Mouse (Mus musculus) hindbrain, embryonic 13.5 days (tissue): ENCODE measurements around the gene Med22. TPM values are rescaled to one million over a fixed set of nuclear protein-coding genes. Genes with fewer than 3 reads are reported as not detected.

Experiments
- ATAC-seq: fragments of 200-750 bp; cut with Nextera tagmentation; 2 replicates; pipeline ENCODE4 v1.8.0; 2017; ENCODE audit warnings: moderate TSS enrichment; ENCODE audit not compliant: low FRiP score
- H3K27ac ChIP-seq: fragments of 300-500 bp; sonication (generic); 2 replicates; pipeline ENCODE4 v1.5.1; 2015; ENCODE audit warnings: inconsistent platforms, mild to moderate bottlenecking, moderate library complexity
- H3K27me3 ChIP-seq: fragments of 300-500 bp; sonication (generic); 2 replicates; pipeline ENCODE4 v1.6.1; 2015; ENCODE audit warnings: mild to moderate bottlenecking, inconsistent platforms
- H3K36me3 ChIP-seq: fragments of 300-500 bp; sonication (generic); 2 replicates; pipeline ENCODE4 v1.6.1; 2015; ENCODE audit warnings: mild to moderate bottlenecking, inconsistent platforms
- H3K4me1 ChIP-seq: fragments of 300-500 bp; sonication (generic); replicated peaks from 2 replicates; pipeline ENCODE4 v1.6.1; 2015; ENCODE audit warnings: inconsistent platforms
- H3K4me2 ChIP-seq: fragments of 300-500 bp; sonication (generic); 2 replicates; pipeline ENCODE4 v1.6.1; 2015; ENCODE audit warnings: inconsistent platforms, mild to moderate bottlenecking, moderate library complexity
- H3K4me3 ChIP-seq: fragments of 300-500 bp; sonication (generic); 2 replicates; pipeline ENCODE4 v1.5.1; 2015; ENCODE audit warnings: mild to moderate bottlenecking, inconsistent platforms
- H3K9ac ChIP-seq: fragments of 300-500 bp; sonication (generic); 2 replicates; pipeline ENCODE4 v1.6.1; 2015; ENCODE audit warnings: mild to moderate bottlenecking, inconsistent platforms
- H3K9me3 ChIP-seq: fragments of 300-500 bp; sonication (generic); 2 replicates; pipeline ENCODE4 v1.6.1; 2016; ENCODE audit warnings: inconsistent platforms
- WGBS: fragments of 180-500 bp; shearing (Covaris S2); methylation state at CpG from one replicate; pipeline ENCODE4 v1.1.7; 2015; 5-methylcytosine and 5-hydroxymethylcytosine counted together
- polyA plus RNA-seq: library from polyadenylated mRNA; unstranded; fragments of >200 nt; fragmentation: Nextera tagmentation; extraction: Ambion mirVana; gene quantifications from 2 replicates; pipeline ENCODE4 v1.2.1, GENCODE M21; 2015

The Med22 gene
- 139 and 140 TPM in 2 replicates for polyA plus RNA-seq

DNA sequence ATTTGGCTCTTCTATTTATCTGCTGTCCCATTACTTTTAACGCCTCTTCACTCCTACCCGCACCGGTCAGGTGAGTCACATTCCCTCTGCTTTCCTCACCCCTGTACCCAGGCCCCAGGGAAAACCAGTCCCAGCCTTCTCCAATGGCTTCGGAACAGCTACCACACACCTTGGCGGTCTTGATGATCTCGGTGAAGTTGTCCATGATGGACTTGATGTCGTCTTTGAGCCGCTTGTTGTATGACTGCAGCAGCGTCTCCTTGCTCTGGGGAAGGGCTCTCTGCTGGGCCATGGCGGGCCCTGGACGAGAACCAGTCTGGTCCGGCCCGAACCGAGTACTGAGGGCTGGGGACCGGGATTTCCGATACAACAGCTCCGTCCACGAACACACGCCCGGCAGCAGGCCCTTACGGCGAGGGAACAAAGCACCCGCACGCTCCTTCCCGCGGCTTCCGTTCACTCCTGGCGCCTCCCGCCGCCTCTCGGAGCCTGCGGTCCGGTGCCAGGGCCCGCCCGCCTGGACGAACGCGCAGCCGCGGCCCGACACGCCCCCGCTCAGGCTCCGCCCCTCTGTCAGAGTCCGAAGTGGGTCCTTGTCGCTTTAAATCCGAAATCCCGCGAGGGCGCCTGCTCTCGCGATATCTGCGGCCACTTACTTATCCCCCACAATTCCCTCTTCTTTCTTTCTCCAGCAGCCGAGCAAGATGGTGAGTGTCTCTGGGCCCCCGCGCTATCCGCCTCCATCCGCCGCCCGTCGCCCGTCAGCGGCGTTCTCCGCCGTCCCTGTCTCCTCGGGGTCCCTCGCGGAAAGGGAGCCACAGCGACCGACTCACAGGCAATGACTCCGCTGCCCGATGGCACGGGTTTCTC, at the start of gene Med22, which contains the start of gene Rpl7a:
Gene Med22 (minus strand): TSS at position 554 of the 870 bp plus-strand sequence.
Gene Rpl7a (plus strand): TSS at position 641 of the 870 bp plus-strand sequence.
- Histone ChIP-seq H3K36me3 (peaks cover 67% of the 10 kb centered on the region), H3K27ac (peak within 1 kb of the TSS; percentile 96), H3K4me2 (peak within 1 kb of the TSS; percentile 100), H3K9me3 (no peaks in the 10 kb centered on the region), H3K27me3 (no peaks in the 10 kb centered on the region), H3K4me1 (peaks cover 55% of the 10 kb centered on the region), H3K4me3 (peak within 1 kb of the TSS; percentile 85), H3K9ac (peak within 1 kb of the TSS; percentile 99)
- peak; percentile 93 for ATAC-seq
- WGBS = under 1% methylated on average over 73 of the region's 74 CpGs

DNA sequence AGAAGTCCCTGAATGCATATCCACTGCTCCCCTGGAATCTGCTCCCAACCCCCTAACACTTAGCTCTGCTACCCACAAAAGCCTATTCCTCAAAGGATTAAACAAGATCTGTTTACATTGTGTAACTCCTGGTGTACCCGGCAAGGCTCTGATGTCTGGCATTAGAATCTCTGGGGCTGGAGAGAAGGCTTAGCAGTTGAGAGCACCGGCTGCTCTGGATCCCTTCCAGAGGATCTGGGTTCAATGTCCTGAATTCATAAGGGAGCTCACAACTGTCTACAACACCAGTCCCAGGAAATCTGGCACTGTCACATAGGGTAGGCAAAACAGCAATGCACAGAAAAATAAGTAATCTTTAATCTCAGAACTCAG, 47.0 kb upstream of the Med22 start:
- Histone ChIP-seq H3K27ac (no peak overlapping the region), H3K4me1 (peaks cover 20% of the 10 kb centered on the region), H3K9me3 (no peaks in the 10 kb centered on the region), H3K36me3 (peaks cover 88% of the 10 kb centered on the region), H3K4me2 (no peak overlapping the region), H3K9ac (no peak overlapping the region), H3K27me3 (no peaks in the 10 kb centered on the region), H3K4me3 (no peak overlapping the region)
- WGBS = 100% methylated on average over 2 of the region's 2 CpGs
- ATAC-seq = no peak

DNA sequence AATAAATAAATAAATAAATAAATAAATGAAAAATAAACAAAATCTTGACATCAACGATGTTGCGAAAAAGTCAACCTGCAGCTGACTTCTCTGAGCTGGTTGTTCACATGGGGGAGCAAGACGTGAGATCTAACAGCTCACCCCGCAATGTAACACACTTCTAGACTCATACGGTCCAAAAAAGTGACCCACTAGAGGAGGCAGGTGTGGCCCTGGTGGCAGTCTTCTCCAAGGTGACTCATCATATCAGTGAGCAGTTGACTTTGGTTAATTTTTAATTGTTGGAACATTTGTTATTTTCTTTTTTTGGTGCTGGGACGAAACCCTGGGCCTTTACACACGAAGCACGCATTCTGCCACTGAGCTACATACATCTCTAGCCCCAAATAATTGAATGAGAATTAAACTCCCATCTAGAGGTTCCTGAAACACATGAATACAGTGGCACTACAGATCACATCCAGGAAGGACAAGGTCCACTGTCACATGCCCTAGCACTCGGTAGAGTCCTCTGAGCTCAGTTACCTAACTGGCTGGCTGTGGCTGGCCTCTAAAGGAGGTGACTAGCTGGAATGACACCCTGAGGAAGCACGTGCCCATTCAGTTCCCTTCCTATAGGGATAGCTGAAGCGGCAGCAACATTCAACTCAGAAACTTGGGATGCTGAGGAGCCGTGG, 46.5 kb upstream of the Med22 start:
- Histone ChIP-seq H3K9me3 (no peaks in the 10 kb centered on the region), H3K4me2 (no peak overlapping the region), H3K4me3 (no peak overlapping the region), H3K9ac (no peak overlapping the region), H3K27me3 (no peaks in the 10 kb centered on the region), H3K27ac (no peak overlapping the region), H3K36me3 (peaks cover 89% of the 10 kb centered on the region), H3K4me1 (peaks cover 15% of the 10 kb centered on the region)
- 93% methylated on average over 12 of the region's 12 CpGs for WGBS
- ATAC-seq = no peak

- 96% methylated on average over 2 of the region's 2 CpGs for WGBS
- no peaks in the 10 kb centered on the region for H3K9me3 ChIP-seq
- H3K4me1 ChIP-seq = no peaks in the 10 kb centered on the region
- H3K27me3 ChIP-seq = no peaks in the 10 kb centered on the region
- H3K9ac ChIP-seq = no peak overlapping the region
- no peak for ATAC-seq
- no peak overlapping the region for H3K4me2 ChIP-seq
- no peak overlapping the region for H3K4me3 ChIP-seq
- peaks cover 94% of the 10 kb centered on the region for H3K36me3 ChIP-seq
- H3K27ac ChIP-seq = no peak overlapping the region
Measured at GRCm38 (mm10) chr2:26954735-26955395, 44.4 kb upstream of the Med22 start.

DNA sequence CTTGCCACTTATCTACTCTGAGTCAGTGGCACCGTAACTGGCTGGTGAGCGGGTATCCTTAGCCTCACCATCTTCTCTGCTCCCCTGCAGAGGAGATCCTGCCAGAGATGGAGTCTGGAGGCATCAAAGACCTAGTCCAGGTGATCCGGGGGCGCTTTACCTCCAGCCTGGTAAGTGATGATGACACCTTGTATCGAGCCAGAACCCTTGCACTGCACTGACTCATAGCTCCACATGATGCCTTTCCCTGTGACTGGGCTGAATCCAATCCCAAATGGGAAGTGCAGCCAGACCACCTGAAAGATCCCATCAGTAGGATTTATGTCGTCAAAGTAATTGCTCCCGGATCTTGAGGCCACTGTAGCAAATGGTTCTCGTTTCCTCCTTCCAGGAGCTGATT, 42.4 kb upstream of the Med22 start:
- Histone ChIP-seq H3K36me3 (peaks cover 90% of the 10 kb centered on the region), H3K4me2 (no peak overlapping the region), H3K27me3 (no peaks in the 10 kb centered on the region), H3K4me3 (no peak overlapping the region), H3K9ac (no peak overlapping the region), H3K4me1 (no peaks in the 10 kb centered on the region), H3K27ac (no peak overlapping the region), H3K9me3 (no peaks in the 10 kb centered on the region)
- no peak for ATAC-seq
- WGBS = 95% methylated on average over 8 of the region's 8 CpGs

- Histone ChIP-seq H3K4me2 (no peak overlapping the region), H3K27ac (no peak overlapping the region), H3K4me3 (no peak overlapping the region), H3K4me1 (no peaks in the 10 kb centered on the region), H3K9me3 (no peaks in the 10 kb centered on the region), H3K9ac (no peak overlapping the region), H3K36me3 (peaks cover 85% of the 10 kb centered on the region), H3K27me3 (no peaks in the 10 kb centered on the region)
- ATAC-seq = no peak
- 96% methylated on average over 4 of the region's 4 CpGs for WGBS
Measured at GRCm38 (mm10) chr2:26952193-26952592, 41.7 kb upstream of the Med22 start.

DNA sequence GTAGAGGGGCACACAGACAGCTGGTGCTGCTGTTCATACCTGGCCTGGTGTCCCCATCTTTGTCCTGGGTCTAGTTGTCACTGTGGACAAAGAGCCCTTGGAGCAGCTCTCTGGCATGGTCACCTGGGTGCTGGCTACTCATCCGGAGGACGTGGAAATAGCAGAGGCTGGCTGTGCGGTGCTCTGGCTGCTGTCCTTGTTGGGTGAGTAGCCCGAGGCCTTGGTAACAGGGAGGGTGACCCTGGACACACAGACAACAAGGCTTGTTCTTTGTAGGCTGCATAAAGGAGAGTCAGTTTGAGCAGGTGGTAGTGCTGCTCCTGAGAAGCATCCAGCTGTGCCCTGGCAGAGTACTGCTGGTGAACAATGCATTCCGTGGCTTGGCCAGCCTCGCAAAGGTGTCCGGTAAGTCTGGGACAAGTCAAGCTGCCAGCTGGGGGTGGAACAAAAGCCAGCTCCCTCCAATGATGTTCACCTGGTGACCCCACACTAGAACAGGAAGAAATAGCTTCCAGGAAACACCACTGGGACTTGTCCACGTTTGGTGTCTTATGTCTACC, 40.9 kb upstream of the Med22 start:
- Histone ChIP-seq H3K4me1 (no peaks in the 10 kb centered on the region), H3K9ac (no peak overlapping the region), H3K27me3 (no peaks in the 10 kb centered on the region), H3K4me3 (no peak overlapping the region), H3K27ac (no peak overlapping the region), H3K36me3 (peaks cover 86% of the 10 kb centered on the region), H3K4me2 (no peak overlapping the region), H3K9me3 (no peaks in the 10 kb centered on the region)
- 94% methylated on average over 8 of the region's 8 CpGs for WGBS
- ATAC-seq = no peak

GRCm38 (mm10) chr2:26950411-26950810, 39.9 kb upstream of the Med22 start:
- Histone ChIP-seq H3K4me3 (no peak overlapping the region), H3K4me2 (no peak overlapping the region), H3K27ac (no peak overlapping the region), H3K36me3 (peaks cover 77% of the 10 kb centered on the region), H3K9ac (no peak overlapping the region), H3K4me1 (no peaks in the 10 kb centered on the region), H3K27me3 (no peaks in the 10 kb centered on the region), H3K9me3 (no peaks in the 10 kb centered on the region)
- no peak for ATAC-seq
- 94% methylated on average over 2 of the region's 2 CpGs for WGBS

- Histone ChIP-seq H3K4me1 (no peaks in the 10 kb centered on the region), H3K27me3 (no peaks in the 10 kb centered on the region), H3K27ac (no peak overlapping the region), H3K9me3 (no peaks in the 10 kb centered on the region), H3K36me3 (peaks cover 10% of the 10 kb centered on the region), H3K4me2 (no peak overlapping the region), H3K4me3 (no peak overlapping the region), H3K9ac (no peak overlapping the region)
- 89% methylated on average over 3 of the region's 3 CpGs for WGBS
- ATAC-seq = no peak
Measured at GRCm38 (mm10) chr2:26943253-26943652, 32.8 kb upstream of the Med22 start.

DNA sequence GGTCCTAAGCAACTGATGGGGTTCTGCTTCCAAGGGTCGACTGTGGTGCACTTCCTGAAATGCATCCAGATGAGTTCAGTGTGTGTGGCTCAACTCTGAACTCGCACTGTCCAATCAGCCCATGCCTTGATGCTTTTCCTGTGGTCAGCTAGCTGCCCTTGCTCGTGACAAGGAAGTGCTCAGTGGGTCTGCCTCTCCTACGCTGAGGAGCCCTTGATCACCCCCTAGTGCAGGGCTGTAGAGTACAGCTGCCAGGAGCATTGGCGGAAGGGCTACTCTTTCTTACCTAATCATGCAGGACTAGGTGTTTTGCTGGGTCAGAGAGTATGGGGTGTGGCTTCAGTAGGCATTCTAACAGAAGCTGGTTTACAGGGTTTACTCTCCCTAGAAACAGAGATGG, 31.1 kb upstream of the Med22 start:
- Histone ChIP-seq H3K27me3 (no peaks in the 10 kb centered on the region), H3K27ac (no peak overlapping the region), H3K9me3 (no peaks in the 10 kb centered on the region), H3K4me1 (no peaks in the 10 kb centered on the region), H3K4me3 (no peak overlapping the region), H3K36me3 (peaks cover 2% of the 10 kb centered on the region), H3K4me2 (no peak overlapping the region), H3K9ac (no peak overlapping the region)
- WGBS = 43% methylated on average over 5 of the region's 5 CpGs
- ATAC-seq = no peak

DNA sequence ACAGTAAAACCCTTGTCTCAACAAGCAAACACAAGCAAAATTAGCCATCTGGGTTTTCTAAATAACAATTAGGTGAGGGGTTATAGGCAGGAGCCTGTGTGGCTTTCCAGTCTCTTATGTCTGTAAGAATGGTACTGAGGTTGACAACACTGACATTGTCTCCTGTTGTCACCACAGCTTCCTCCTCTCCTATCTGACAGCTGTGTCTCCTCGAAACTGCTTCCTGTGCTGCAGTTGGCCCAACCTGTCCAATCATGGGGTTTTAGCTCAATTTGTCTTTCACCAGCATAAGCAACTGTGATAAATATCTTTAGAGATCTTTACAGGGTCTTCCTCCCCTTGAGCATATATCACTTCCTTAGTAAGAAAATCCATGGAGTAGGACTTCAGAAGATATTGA, 25.9 kb upstream of the Med22 start:
- WGBS = 69% methylated on average over 1 of the region's 1 CpGs
- Histone ChIP-seq H3K36me3 (no peaks in the 10 kb centered on the region), H3K9ac (no peak overlapping the region), H3K27me3 (no peaks in the 10 kb centered on the region), H3K4me2 (no peak overlapping the region), H3K4me3 (no peak overlapping the region), H3K9me3 (no peaks in the 10 kb centered on the region), H3K4me1 (peaks cover 12% of the 10 kb centered on the region), H3K27ac (no peak overlapping the region)
- no peak for ATAC-seq

- Histone ChIP-seq H3K27me3 (no peaks in the 10 kb centered on the region), H3K27ac (no peak overlapping the region), H3K4me3 (no peak overlapping the region), H3K4me1 (peaks cover 24% of the 10 kb centered on the region), H3K9ac (no peak overlapping the region), H3K9me3 (no peaks in the 10 kb centered on the region), H3K36me3 (peaks cover 10% of the 10 kb centered on the region), H3K4me2 (no peak overlapping the region)
- 85% methylated on average over 2 of the region's 2 CpGs for WGBS
- ATAC-seq = no peak
Measured at GRCm38 (mm10) chr2:26935286-26935685, 24.8 kb upstream of the Med22 start.
